Mouse (Mus musculus) liver, postnatal 0 days (tissue): Measurements from ENCODE around the gene St6galnac5. TPM values are rescaled to one million over a fixed set of nuclear protein-coding genes. Genes with fewer than 3 reads are reported as not detected.

ENCODE experiments used
- ATAC-seq: fragments of 200-750 bp; cut with Nextera tagmentation; 2 replicates; pipeline ENCODE4 v1.8.0; 2017; ENCODE audit warnings: mild to moderate bottlenecking, moderate library complexity
- DNase-seq: peaks from one replicate; pipeline ENCODE4 v3.0.0-alpha.2; 2016
- H3K27ac ChIP-seq: fragments of 300-500 bp; sonication (generic); 2 replicates; pipeline ENCODE4 v1.5.1; 2014; ENCODE audit warnings: antibody characterized with exemption, moderate library complexity, mild to moderate bottlenecking, low read depth
- H3K27me3 ChIP-seq: fragments of 300-500 bp; sonication (generic); 2 replicates; pipeline ENCODE4 v1.6.1; 2014; ENCODE audit warnings: low read length, control low read depth, mixed read lengths; ENCODE audit not compliant: insufficient read depth
- H3K36me3 ChIP-seq: fragments of 300-500 bp; sonication (generic); replicated peaks from 2 replicates; pipeline ENCODE4 v1.6.1; 2014; ENCODE audit warnings: mild to moderate bottlenecking, control low read depth, low read length, moderate library complexity, mixed read lengths; ENCODE audit not compliant: insufficient read depth
- H3K4me1 ChIP-seq: fragments of 300-500 bp; sonication (generic); 2 replicates; pipeline ENCODE4 v1.6.1; 2014; ENCODE audit warnings: antibody characterized with exemption, mild to moderate bottlenecking, control low read depth; ENCODE audit not compliant: insufficient read depth
- H3K4me2 ChIP-seq: fragments of 300-500 bp; sonication (generic); 2 replicates; pipeline ENCODE4 v1.6.1; 2014; ENCODE audit warnings: low read depth, mild to moderate bottlenecking, low read length, moderate library complexity, mixed read lengths
- H3K4me3 ChIP-seq: fragments of 300-500 bp; sonication (generic); 2 replicates; pipeline ENCODE4 v1.5.1; 2014; ENCODE audit warnings: low read depth, low read length
- H3K9ac ChIP-seq: fragments of 300-500 bp; sonication (generic); replicated peaks from 2 replicates; pipeline ENCODE4 v1.6.1; 2014; ENCODE audit warnings: mild to moderate bottlenecking, moderate library complexity
- H3K9me3 ChIP-seq: fragments of 300-500 bp; sonication (generic); 2 replicates; pipeline ENCODE4 v1.6.1; 2016; ENCODE audit warnings: mild to moderate bottlenecking, control low read depth, low read length, mixed read lengths
- CTCF ChIP-seq: sonication (generic); IDR thresholded peaks from 2 replicates; pipeline ENCODE4 v1.5.1; 2016; ENCODE audit warnings: antibody characterized with exemption, low read depth
- EP300 ChIP-seq: IDR thresholded peaks from 2 replicates; pipeline ENCODE4 v1.6.1; 2016; ENCODE audit warnings: antibody characterized with exemption, low read depth, mild to moderate bottlenecking
- WGBS: fragments of 180-500 bp; shearing (Covaris S2); extraction: QIAGEN DNeasy Blood & Tissue Kit; methylation state at CpG from one replicate; pipeline ENCODE4 v1.1.7; 2014; ENCODE audit not compliant: insufficient replicate concordance; 5-methylcytosine and 5-hydroxymethylcytosine counted together
- polyA plus RNA-seq: library from polyadenylated mRNA; unstranded; fragments of >200 nt; fragmentation: Nextera tagmentation; extraction: Ambion mirVana; gene quantifications from 2 replicates; pipeline ENCODE4 v1.2.1, GENCODE M21; 2015

St6galnac5 gene
- polyA plus RNA-seq, 1 experiment from 2014 or later = 0.02 TPM

DNA sequence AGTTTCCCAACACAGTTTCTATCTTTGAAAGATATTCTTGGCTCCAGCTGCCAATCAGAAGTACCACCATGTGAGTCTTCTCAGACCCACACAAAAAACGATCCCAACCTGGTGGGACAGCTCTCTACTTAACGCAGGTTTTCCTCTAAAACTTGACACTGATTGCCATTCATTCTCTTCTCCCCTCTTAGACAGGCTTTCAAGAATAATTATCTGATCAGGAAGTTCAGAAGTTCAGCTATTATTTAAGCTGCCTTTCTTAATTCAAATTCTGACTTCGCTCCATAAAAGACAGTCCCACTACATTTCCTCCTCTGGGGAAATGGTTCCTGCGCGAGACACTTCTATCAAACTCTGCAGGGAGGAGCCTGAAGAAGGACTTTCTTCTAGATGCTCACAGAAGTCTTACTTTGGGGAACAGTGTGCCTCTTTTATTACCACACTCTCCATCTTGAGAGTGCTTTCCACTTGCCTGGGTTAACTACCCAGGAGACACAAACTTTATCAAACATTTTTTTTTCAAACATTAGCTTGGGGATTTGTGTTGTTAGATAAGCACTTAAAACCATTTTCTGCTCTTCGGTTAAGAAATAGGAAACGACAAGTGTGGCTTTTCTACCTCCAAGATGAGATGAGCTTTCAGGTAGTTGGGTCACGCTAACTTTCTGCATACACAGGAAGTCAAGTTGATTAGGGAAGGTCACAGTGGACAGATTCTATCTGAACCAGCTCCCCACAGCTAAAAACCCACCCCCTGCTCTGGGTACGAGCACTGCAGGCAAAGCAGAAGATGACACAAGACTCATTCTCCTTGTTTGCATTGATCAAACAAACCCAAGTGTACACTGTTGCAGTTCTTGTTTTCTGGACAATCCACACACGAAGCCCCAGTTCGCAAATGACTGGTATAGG is 30.2 kb downstream of the St6galnac5 start:
- TF ChIP-seq EP300 = no peak
- TF ChIP-seq CTCF = no peak
- Histone ChIP-seq H3K9ac (no peak overlapping the region), H3K9me3 (no peaks in the 10 kb centered on the region), H3K27ac (no peak overlapping the region), H3K4me3 (no peak overlapping the region), H3K36me3 (no peaks in the 10 kb centered on the region), H3K27me3 (no peaks in the 10 kb centered on the region), H3K4me1 (peaks cover 3% of the 10 kb centered on the region; the same call in 1 of the 2 replicates), H3K4me2 (no peak overlapping the region)
- DNase-seq (no peak), ATAC-seq (no peak)
- WGBS = 39% methylated on average over 11 of the region's 11 CpGs

DNA sequence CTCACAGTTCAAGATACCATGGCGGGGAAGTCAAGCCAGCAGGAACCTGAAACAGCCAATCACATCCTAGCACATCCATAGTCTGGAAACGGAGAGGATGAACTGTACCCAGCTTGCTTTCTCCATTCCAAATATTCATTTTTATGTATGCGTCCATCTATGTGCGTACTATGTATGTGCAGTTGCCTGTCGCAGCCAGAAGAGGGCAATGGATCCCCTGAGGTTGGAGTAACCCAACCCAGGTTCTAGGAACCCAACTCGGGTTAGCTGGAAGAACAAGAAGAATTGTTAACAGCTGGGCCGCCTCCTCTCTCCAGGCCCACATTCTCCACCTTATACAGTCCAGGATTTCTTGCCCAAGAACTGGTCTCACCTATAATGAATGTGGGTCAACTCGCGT is 31.1 kb downstream of the St6galnac5 start:
- DNase-seq (no peak), ATAC-seq (no peak)
- TF ChIP-seq CTCF (no peak), EP300 (no peak)
- H3K36me3 ChIP-seq = no peaks in the 10 kb centered on the region
- H3K4me2 ChIP-seq = no peak overlapping the region
- WGBS = 88% methylated on average over 9 of the region's 9 CpGs
- H3K27me3 ChIP-seq = no peaks in the 10 kb centered on the region
- H3K4me1 ChIP-seq = peaks cover 3% of the 10 kb centered on the region; the same call in 1 of the 2 replicates
- H3K9me3 ChIP-seq = no peaks in the 10 kb centered on the region
- no peak overlapping the region for H3K4me3 ChIP-seq
- H3K9ac ChIP-seq = no peak overlapping the region
- no peak overlapping the region for H3K27ac ChIP-seq

- WGBS = 57% methylated on average over 5 of the region's 5 CpGs
Measured at GRCm38 (mm10) chr3:152950299-152950698, 31.7 kb downstream of the St6galnac5 start.

DNA sequence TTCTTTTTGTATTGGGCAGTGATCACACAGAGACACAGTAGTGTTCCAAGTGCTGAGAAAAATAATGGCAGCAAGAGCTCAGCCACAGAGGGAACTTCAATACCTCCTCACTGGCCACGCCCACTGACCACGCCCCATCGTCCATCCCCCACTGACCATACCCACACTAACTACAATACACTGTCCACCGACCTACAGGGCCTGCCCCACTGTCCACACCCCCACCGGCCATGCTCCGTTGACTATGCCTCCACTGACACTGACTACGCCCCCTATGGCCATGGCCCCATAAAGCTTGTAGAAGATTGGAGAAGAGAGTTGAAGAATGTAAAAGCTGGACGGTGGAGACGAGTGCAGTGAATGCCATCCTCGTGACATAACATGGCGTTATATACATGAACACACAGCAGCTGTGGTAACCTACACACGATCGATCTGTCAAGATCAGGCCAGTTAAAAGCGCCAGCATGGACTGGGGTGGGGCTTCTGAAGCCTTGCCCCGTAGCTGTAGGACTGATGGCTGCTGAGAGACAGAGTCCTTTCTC is 32.7 kb downstream of the St6galnac5 start:
- H3K9me3 ChIP-seq = no peaks in the 10 kb centered on the region
- peaks cover 3% of the 10 kb centered on the region; the same call in 1 of the 2 replicates for H3K4me1 ChIP-seq
- DNase-seq (no peak), ATAC-seq (no peak)
- no peaks in the 10 kb centered on the region for H3K27me3 ChIP-seq
- H3K36me3 ChIP-seq = no peaks in the 10 kb centered on the region
- no peak overlapping the region for H3K27ac ChIP-seq
- H3K4me2 ChIP-seq = no peak overlapping the region
- H3K4me3 ChIP-seq = no peak overlapping the region
- no peak overlapping the region for H3K9ac ChIP-seq
- 75% methylated on average over 15 of the region's 15 CpGs for WGBS
- TF ChIP-seq EP300 (no peak), CTCF (no peak)

More at GRCm38 (mm10) chr3:152950299-152950698, 31.7 kb downstream of the St6galnac5 start:
- Histone ChIP-seq H3K4me2 (no peak overlapping the region), H3K4me1 (peaks cover 3% of the 10 kb centered on the region; the same call in 1 of the 2 replicates), H3K9ac (no peak overlapping the region), H3K9me3 (no peaks in the 10 kb centered on the region), H3K27me3 (no peaks in the 10 kb centered on the region), H3K36me3 (no peaks in the 10 kb centered on the region), H3K4me3 (no peak overlapping the region), H3K27ac (no peak overlapping the region)
- TF ChIP-seq EP300 = no peak
- no peak for TF ChIP-seq CTCF
- no peak for ATAC-seq
- DNase-seq = no peak

GRCm38 (mm10) chr3:152948556-152948955 is 33.5 kb downstream of the St6galnac5 start:
- ATAC-seq (no peak), DNase-seq (no peak)
- TF ChIP-seq CTCF = no peak
- TF ChIP-seq EP300 = no peak
- no peak overlapping the region for H3K27ac ChIP-seq
- H3K27me3 ChIP-seq = no peaks in the 10 kb centered on the region
- no peak overlapping the region for H3K9ac ChIP-seq
- H3K9me3 ChIP-seq = no peaks in the 10 kb centered on the region
- WGBS = 75% methylated on average over 7 of the region's 7 CpGs
- H3K4me3 ChIP-seq = no peak overlapping the region
- H3K4me1 ChIP-seq = peaks cover 3% of the 10 kb centered on the region; the same call in 1 of the 2 replicates
- H3K36me3 ChIP-seq = no peaks in the 10 kb centered on the region
- no peak overlapping the region for H3K4me2 ChIP-seq

DNA sequence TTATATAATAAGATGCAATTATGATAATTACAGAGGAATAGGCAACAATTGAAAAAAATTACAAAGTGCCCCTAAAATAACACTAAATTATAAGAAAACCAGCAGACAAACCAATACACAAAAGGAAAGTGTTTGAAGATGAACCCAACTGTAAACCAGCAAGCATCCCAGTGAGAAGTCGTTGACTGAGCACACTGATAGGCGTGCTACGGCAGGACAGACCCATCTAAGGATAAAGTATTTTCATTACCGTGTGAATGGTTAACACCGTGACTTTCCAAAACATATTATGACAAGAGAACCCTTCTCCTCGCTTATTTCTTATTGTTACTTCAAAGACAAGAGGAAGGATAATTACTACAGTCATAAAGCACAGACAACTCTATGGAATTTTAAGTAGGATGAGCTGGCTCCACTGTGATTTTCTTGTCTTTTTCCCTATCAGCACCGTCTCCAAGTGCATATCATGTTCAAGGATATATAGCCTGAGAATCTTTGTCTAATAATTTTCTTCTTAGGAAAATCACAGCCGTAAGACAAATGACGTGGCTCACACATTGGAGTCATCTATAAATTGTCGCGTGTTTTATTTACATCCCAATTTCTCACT is 34.9 kb downstream of the St6galnac5 start:
- H3K27ac ChIP-seq = no peak overlapping the region
- 83% methylated on average over 11 of the region's 11 CpGs for WGBS
- DNase-seq = no peak
- no peak overlapping the region for H3K9ac ChIP-seq
- no peak for ATAC-seq
- TF ChIP-seq EP300 = no peak
- no peak for TF ChIP-seq CTCF
- H3K27me3 ChIP-seq = no peaks in the 10 kb centered on the region
- H3K9me3 ChIP-seq = no peaks in the 10 kb centered on the region
- H3K4me2 ChIP-seq = no peak overlapping the region
- H3K36me3 ChIP-seq = no peaks in the 10 kb centered on the region
- no peak overlapping the region for H3K4me3 ChIP-seq
- peaks cover under 1% of the 10 kb centered on the region; the same call in 1 of the 2 replicates for H3K4me1 ChIP-seq
